Mouse (Mus musculus): ENCODE measurements around the gene Psmd6.
A peak's percentile ranks its signal among the peaks of the same experiment; 100 is the strongest.

Psmd6 gene

GRCm38 (mm10) chr14:14120230-14121096 lies at the start of gene Psmd6:
Gene Psmd6 (minus strand): TSS chr14:14120984.
- DNase-seq = peak; percentile 94

GRCm38 (mm10) chr14:14110710-14111109 lies 10.1 kb downstream of the Psmd6 start:
- DNase-seq = no peak

GRCm38 (mm10) chr14:14104930-14105318 lies 15.9 kb downstream of the Psmd6 start:
- DNase-seq = no peak

GRCm38 (mm10) chr14:14104213-14104929 lies 16.4 kb downstream of the Psmd6 start:
- no peak for DNase-seq

GRCm38 (mm10) chr14:14101296-14101695 lies 19.5 kb downstream of the Psmd6 start:
- peak; percentile 71 for DNase-seq

GRCm38 (mm10) chr14:14100773-14101280 lies 20.0 kb downstream of the Psmd6 start:
- DNase-seq = peak; percentile 93

- peak; percentile 95 for DNase-seq
Measured at GRCm38 (mm10) chr14:14098330-14098980, 22.3 kb downstream of the Psmd6 start.

GRCm38 (mm10) chr14:14090571-14090970 lies 30.2 kb downstream of the Psmd6 start:
- DNase-seq = no peak

GRCm38 (mm10) chr14:14088016-14088791 lies 32.6 kb downstream of the Psmd6 start:
- no peak for DNase-seq

GRCm38 (mm10) chr14:14087348-14087747 lies 33.4 kb downstream of the Psmd6 start:
- DNase-seq = no peak

GRCm38 (mm10) chr14:14086711-14087263 lies 34.0 kb downstream of the Psmd6 start:
- no peak for DNase-seq

- DNase-seq = no peak
Measured at GRCm38 (mm10) chr14:14083811-14084210, 37.0 kb downstream of the Psmd6 start.

GRCm38 (mm10) chr14:14080604-14081194 lies 40.1 kb downstream of the Psmd6 start:
- no peak for DNase-seq

- peak; percentile 58 for DNase-seq
Measured at GRCm38 (mm10) chr14:14071456-14071855, 49.3 kb downstream of the Psmd6 start.

GRCm38 (mm10) chr14:14070541-14071315 lies 50.1 kb downstream of the Psmd6 start:
- peak; percentile 32 for DNase-seq

- no peak for DNase-seq
Measured at GRCm38 (mm10) chr14:14068553-14068952, 52.2 kb downstream of the Psmd6 start.

- peak; percentile 94 for DNase-seq
Measured at GRCm38 (mm10) chr14:14067648-14068472, 52.9 kb downstream of the Psmd6 start.

- no peak for DNase-seq
Measured at GRCm38 (mm10) chr14:14066241-14066640, 54.5 kb downstream of the Psmd6 start.

GRCm38 (mm10) chr14:14065142-14065498 lies 55.7 kb downstream of the Psmd6 start:
- no peak for DNase-seq
